Mouse (Mus musculus): ENCODE measurements at regions not wholly inside any gene's neighbourhood (a gene's known extent, or its start where the extent isn't known, plus 50 kb on each side); places are given as distances from the start of the nearest gene placed in this dataset.

DNA sequence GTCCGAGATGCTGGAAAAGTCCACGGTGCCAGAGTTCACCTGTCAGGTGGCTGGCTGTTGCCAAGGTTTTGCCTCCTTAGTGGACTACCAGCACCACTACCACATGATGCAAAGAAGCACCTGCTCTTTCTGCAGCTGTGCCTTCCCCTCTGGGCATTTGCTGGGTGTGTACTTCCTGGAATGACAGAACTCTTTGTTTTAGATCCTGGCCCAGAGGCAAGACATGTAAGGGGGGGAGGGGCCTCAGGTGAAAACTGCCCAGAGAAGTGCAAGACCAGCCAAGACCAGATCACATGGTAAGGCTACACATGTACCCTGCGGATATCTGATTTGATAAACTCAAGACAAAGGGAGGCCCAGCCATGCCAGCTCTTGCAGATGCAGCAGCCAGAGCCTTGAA, 106.4 kb upstream of the Immp2l start:
- no peak for TF ChIP-seq MAX (IDR thresholded peaks at IDR 0.05; ENCODE audit: low read depth)
- TF ChIP-seq E2F4 (IDR thresholded peaks at IDR 0.05; ENCODE audit: insufficient read depth), result no peak
- no peak for TF ChIP-seq POLR2A (IDR thresholded peaks at IDR 0.05; ENCODE audit: insufficient read length, low read depth)
- TF ChIP-seq TCF3 (IDR thresholded peaks at IDR 0.05; ENCODE audit: insufficient read length, low read depth), result no peak
- no peak for TF ChIP-seq POLR2AphosphoS2 (IDR thresholded peaks at IDR 0.05; ENCODE audit: insufficient read length, low read depth)
- TF ChIP-seq USF1 (IDR thresholded peaks at IDR 0.05; ENCODE audit: low read depth), result no peak

All from myocyte (in vitro differentiated cells).